Mouse (Mus musculus) MEL-GATA-1-ER (cell line): ENCODE measurements at regions not wholly inside any gene's neighbourhood (a gene's known extent, or its start where the extent isn't known, plus 50 kb on each side); places are given as distances from the start of the nearest gene placed in this dataset.

Source experiments
- DNase-seq: peaks from one replicate; pipeline ENCODE4 v3.0.0-alpha.2; 2012; ENCODE audit warnings: low read depth; ENCODE audit errors: extremely low read depth

- no peak for DNase-seq
These were observed 209.5 kb downstream of the Mreg start for GRCm38 (mm10) chr1:72002471-72003116.

- DNase-seq, result no peak
These were observed 211.4 kb downstream of the Mreg start for GRCm38 (mm10) chr1:72000741-72001140.

GRCm38 (mm10) chr1:71996828-71997227, 215.3 kb downstream of the Mreg start:
- DNase-seq, result no peak

- no peak for DNase-seq
These were observed 215.9 kb downstream of the Mreg start for GRCm38 (mm10) chr1:71996234-71996619.

- no peak for DNase-seq
These were observed 216.4 kb downstream of the Mreg start for GRCm38 (mm10) chr1:71995573-71996233.

- DNase-seq, result no peak
These were observed 221.2 kb downstream of the Mreg start for GRCm38 (mm10) chr1:71990936-71991335.

GRCm38 (mm10) chr1:71988086-71988485, 224.0 kb downstream of the Mreg start:
- DNase-seq, result no peak

GRCm38 (mm10) chr1:71986047-71986446, 226.1 kb downstream of the Mreg start:
- no peak for DNase-seq

GRCm38 (mm10) chr1:71983786-71984185, 228.3 kb downstream of the Mreg start:
- no peak for DNase-seq

- no peak for DNase-seq
These were observed 229.5 kb downstream of the Mreg start for GRCm38 (mm10) chr1:71982423-71983262.

GRCm38 (mm10) chr1:71980624-71981023, 231.5 kb downstream of the Mreg start:
- DNase-seq, result no peak

- DNase-seq, result no peak
These were observed 232.8 kb downstream of the Mreg start for GRCm38 (mm10) chr1:71979261-71979660.

- DNase-seq, result no peak
These were observed 234.7 kb downstream of the Mreg start for GRCm38 (mm10) chr1:71977361-71977760.

- no peak for DNase-seq
These were observed 237.4 kb downstream of the Mreg start for GRCm38 (mm10) chr1:71974715-71975114.

- DNase-seq, result no peak
These were observed 240.2 kb downstream of the Mreg start for GRCm38 (mm10) chr1:71971943-71972342.

- DNase-seq, result no peak
These were observed 241.3 kb downstream of the Mreg start for GRCm38 (mm10) chr1:71970771-71971170.

- no peak for DNase-seq
These were observed 244.5 kb downstream of the Mreg start for GRCm38 (mm10) chr1:71967574-71968104.

GRCm38 (mm10) chr1:71964450-71965126, 247.5 kb downstream of the Mreg start:
- no peak for DNase-seq

- DNase-seq, result no peak
These were observed 255.2 kb downstream of the Mreg start for GRCm38 (mm10) chr1:71956940-71957339.

- DNase-seq, result no peak
These were observed 256.8 kb downstream of the Mreg start for GRCm38 (mm10) chr1:71955331-71955730.

GRCm38 (mm10) chr1:71953292-71953691, 258.8 kb downstream of the Mreg start:
- DNase-seq, result no peak
